Mouse (Mus musculus) heart, embryonic 12.5 days (tissue): Measurements from ENCODE around the gene Ndufs4. TPM values are rescaled to one million over a fixed set of nuclear protein-coding genes. Genes with fewer than 3 reads are reported as not detected.

Experiments
- ATAC-seq: fragments of 200-750 bp; cut with Nextera tagmentation; 2 replicates; pipeline ENCODE4 v1.8.0; 2017; ENCODE audit warnings: moderate TSS enrichment, moderate library complexity; ENCODE audit not compliant: insufficient number of reproducible peaks, low FRiP score
- H3K27ac ChIP-seq: fragments of 300-500 bp; sonication (generic); 2 replicates; pipeline ENCODE4 v1.5.1; 2016; ENCODE audit warnings: mild to moderate bottlenecking, moderate library complexity; ENCODE audit not compliant: poor library complexity, severe bottlenecking
- H3K27me3 ChIP-seq: fragments of 300-500 bp; sonication (generic); replicated peaks from 2 replicates; pipeline ENCODE4 v1.6.1; 2016; ENCODE audit warnings: mild to moderate bottlenecking, moderate library complexity
- H3K36me3 ChIP-seq: fragments of 300-500 bp; sonication (generic); 2 replicates; pipeline ENCODE4 v1.6.1; 2016; ENCODE audit warnings: mild to moderate bottlenecking, moderate library complexity
- H3K4me1 ChIP-seq: fragments of 300-500 bp; sonication (generic); replicated peaks from 2 replicates; pipeline ENCODE4 v1.6.1; 2016; ENCODE audit warnings: mild to moderate bottlenecking
- H3K4me2 ChIP-seq: fragments of 300-500 bp; sonication (generic); 2 replicates; pipeline ENCODE4 v1.6.1; 2016; ENCODE audit warnings: mild to moderate bottlenecking, moderate library complexity
- H3K4me3 ChIP-seq: fragments of 300-500 bp; sonication (generic); 2 replicates; pipeline ENCODE4 v1.5.1; 2016; ENCODE audit warnings: mild to moderate bottlenecking
- H3K9ac ChIP-seq: fragments of 300-500 bp; sonication (generic); 2 replicates; pipeline ENCODE4 v1.6.1; 2016; ENCODE audit warnings: mild to moderate bottlenecking, moderate library complexity
- H3K9me3 ChIP-seq: fragments of 300-500 bp; sonication (generic); replicated peaks from 2 replicates; pipeline ENCODE4 v1.6.1; 2016; ENCODE audit warnings: mild to moderate bottlenecking, moderate library complexity
- WGBS: fragments of 180-500 bp; shearing (Covaris S2); methylation state at CpG from one replicate; pipeline ENCODE4 v1.1.7; 2016; 5-methylcytosine and 5-hydroxymethylcytosine counted together
- polyA plus RNA-seq: library from polyadenylated mRNA; unstranded; fragments of >200 nt; fragmentation: Nextera tagmentation; extraction: Ambion mirVana; gene quantifications from 2 replicates; pipeline ENCODE4 v1.2.1, GENCODE M21; 2016

Ndufs4 gene
- 379 and 384 TPM in 2 replicates for polyA plus RNA-seq

- Histone ChIP-seq H3K36me3 (0 out of 2 replicates have a peak, but pooled peaks cover 3% of the 10 kb centered on the region), H3K27ac (peak within 1 kb of the TSS; percentile 83), H3K9me3 (no peaks in the 10 kb centered on the region), H3K27me3 (no peaks in the 10 kb centered on the region), H3K4me3 (peak within 1 kb of the TSS; percentile 96), H3K9ac (peak within 1 kb of the TSS; percentile 92), H3K4me2 (peak within 1 kb of the TSS; percentile 91), H3K4me1 (peaks cover 6% of the 10 kb centered on the region; the same call in 1 of the 2 replicates)
- ATAC-seq: no peak
- 44% methylated on average over 13 of the region's 13 CpGs for WGBS
Measured at GRCm38 (mm10) chr13:114388211-114388965, at the start of gene Ndufs4. TSS of gene Ndufs4 (minus strand) at chr13:114388258.

GRCm38 (mm10) chr13:114432491-114432890, 44.4 kb upstream of the Ndufs4 start:
- H3K27ac ChIP-seq: no peak overlapping the region
- H3K4me3 ChIP-seq: no peak overlapping the region
- 77% methylated on average over 5 of the region's 5 CpGs for WGBS
- ATAC-seq: no peak
- no peak overlapping the region for H3K9ac ChIP-seq
- no peaks in the 10 kb centered on the region for H3K27me3 ChIP-seq
- no peaks in the 10 kb centered on the region for H3K9me3 ChIP-seq
- H3K36me3 ChIP-seq: no peaks in the 10 kb centered on the region
- no peak overlapping the region for H3K4me2 ChIP-seq
- no peaks in the 10 kb centered on the region for H3K4me1 ChIP-seq

GRCm38 (mm10) chr13:114425230-114425629, 37.2 kb upstream of the Ndufs4 start:
- Histone ChIP-seq H3K27me3 (no peaks in the 10 kb centered on the region), H3K9me3 (no peaks in the 10 kb centered on the region), H3K9ac (no peak overlapping the region), H3K4me2 (no peak overlapping the region), H3K27ac (no peak overlapping the region), H3K4me1 (no peaks in the 10 kb centered on the region), H3K4me3 (no peak overlapping the region), H3K36me3 (no peaks in the 10 kb centered on the region)
- ATAC-seq: no peak
- WGBS: 89% methylated on average over 5 of the region's 5 CpGs

GRCm38 (mm10) chr13:114420235-114420634, 32.2 kb upstream of the Ndufs4 start:
- Histone ChIP-seq H3K9ac (no peak overlapping the region), H3K27ac (no peak overlapping the region), H3K36me3 (no peaks in the 10 kb centered on the region), H3K4me3 (no peak overlapping the region), H3K4me2 (no peak overlapping the region), H3K9me3 (no peaks in the 10 kb centered on the region), H3K4me1 (no peaks in the 10 kb centered on the region), H3K27me3 (no peaks in the 10 kb centered on the region)
- 67% methylated on average over 8 of the region's 8 CpGs for WGBS
- ATAC-seq: no peak

- Histone ChIP-seq H3K9me3 (no peaks in the 10 kb centered on the region), H3K27me3 (no peaks in the 10 kb centered on the region), H3K27ac (no peak overlapping the region), H3K4me3 (no peak overlapping the region), H3K4me1 (no peaks in the 10 kb centered on the region), H3K4me2 (no peak overlapping the region), H3K9ac (no peak overlapping the region), H3K36me3 (no peaks in the 10 kb centered on the region)
- WGBS: 75% methylated on average over 3 of the region's 3 CpGs
- ATAC-seq: no peak
Measured at GRCm38 (mm10) chr13:114419364-114419763, 31.3 kb upstream of the Ndufs4 start.

- Histone ChIP-seq H3K9ac (no peak overlapping the region), H3K27ac (no peak overlapping the region), H3K4me1 (no peaks in the 10 kb centered on the region), H3K27me3 (no peaks in the 10 kb centered on the region), H3K4me2 (no peak overlapping the region), H3K36me3 (no peaks in the 10 kb centered on the region), H3K9me3 (no peaks in the 10 kb centered on the region), H3K4me3 (no peak overlapping the region)
- ATAC-seq: no peak
Measured at GRCm38 (mm10) chr13:114412326-114412725, 24.3 kb upstream of the Ndufs4 start.

GRCm38 (mm10) chr13:114406866-114407265, 18.8 kb upstream of the Ndufs4 start:
- no peak overlapping the region for H3K27ac ChIP-seq
- no peak overlapping the region for H3K4me3 ChIP-seq
- no peak overlapping the region for H3K9ac ChIP-seq
- H3K4me2 ChIP-seq: no peak overlapping the region
- H3K9me3 ChIP-seq: no peaks in the 10 kb centered on the region
- H3K4me1 ChIP-seq: no peaks in the 10 kb centered on the region
- WGBS: 17% methylated on average over 5 of the region's 5 CpGs
- H3K36me3 ChIP-seq: no peaks in the 10 kb centered on the region
- H3K27me3 ChIP-seq: no peaks in the 10 kb centered on the region
- no peak for ATAC-seq

- no peak for ATAC-seq
- Histone ChIP-seq H3K27ac (no peak overlapping the region), H3K36me3 (no peaks in the 10 kb centered on the region), H3K4me1 (no peaks in the 10 kb centered on the region), H3K4me2 (no peak overlapping the region), H3K9ac (no peak overlapping the region), H3K4me3 (no peak overlapping the region), H3K9me3 (no peaks in the 10 kb centered on the region), H3K27me3 (no peaks in the 10 kb centered on the region)
- whole genome bisulfite sequencing: 22% methylated on average over 5 of the region's 5 CpGs
Measured at GRCm38 (mm10) chr13:114406424-114406823, 18.4 kb upstream of the Ndufs4 start.

GRCm38 (mm10) chr13:114405100-114405715, 17.1 kb upstream of the Ndufs4 start:
- Histone ChIP-seq H3K9me3 (no peaks in the 10 kb centered on the region), H3K27ac (no peak overlapping the region), H3K9ac (no peak overlapping the region), H3K4me3 (no peak overlapping the region), H3K4me1 (no peaks in the 10 kb centered on the region), H3K4me2 (no peak overlapping the region), H3K36me3 (no peaks in the 10 kb centered on the region), H3K27me3 (no peaks in the 10 kb centered on the region)
- no peak for ATAC-seq
- 85% methylated on average over 9 of the region's 9 CpGs for WGBS

- H3K36me3 ChIP-seq: no peaks in the 10 kb centered on the region
- H3K4me2 ChIP-seq: no peak overlapping the region
- no peak for ATAC-seq
- H3K4me3 ChIP-seq: no peak overlapping the region
- H3K9ac ChIP-seq: no peak overlapping the region
- 67% methylated on average over 2 of the region's 2 CpGs for WGBS
- no peaks in the 10 kb centered on the region for H3K27me3 ChIP-seq
- H3K27ac ChIP-seq: no peak overlapping the region
- H3K4me1 ChIP-seq: no peaks in the 10 kb centered on the region
- no peaks in the 10 kb centered on the region for H3K9me3 ChIP-seq
Measured at GRCm38 (mm10) chr13:114398906-114399305, 10.8 kb upstream of the Ndufs4 start.

- no peak for ATAC-seq
- WGBS: 71% methylated on average over 9 of the region's 9 CpGs
- H3K9me3 ChIP-seq: no peaks in the 10 kb centered on the region
Measured at GRCm38 (mm10) chr13:114397281-114397680, 9.2 kb upstream of the Ndufs4 start.

More at GRCm38 (mm10) chr13:114397281-114397680, 9.2 kb upstream of the Ndufs4 start:
- Histone ChIP-seq H3K4me1 (no peaks in the 10 kb centered on the region), H3K4me3 (no peak overlapping the region), H3K4me2 (no peak overlapping the region), H3K9ac (no peak overlapping the region), H3K27ac (no peak overlapping the region), H3K27me3 (no peaks in the 10 kb centered on the region), H3K36me3 (no peaks in the 10 kb centered on the region)
